Mouse (Mus musculus): Measurements from ENCODE around the gene Inhbc.

Inhbc gene

GRCm38 (mm10) chr10:127369834-127370820 is at the start of gene Inhbc:
Inhbc (minus strand) TSS chr10:127370431.
- no peak for DNase-seq

- DNase-seq: no peak
Observed at GRCm38 (mm10) chr10:127414141-127414540, 43.9 kb upstream of the Inhbc start.

GRCm38 (mm10) chr10:127413585-127413984 is 43.4 kb upstream of the Inhbc start:
- DNase-seq: no peak

- no peak for DNase-seq
Observed at GRCm38 (mm10) chr10:127412776-127413175, 42.5 kb upstream of the Inhbc start.

- no peak for DNase-seq
Observed at GRCm38 (mm10) chr10:127412101-127412500, 41.9 kb upstream of the Inhbc start.

GRCm38 (mm10) chr10:127407391-127407790 is 37.2 kb upstream of the Inhbc start:
- no peak for DNase-seq

- no peak for DNase-seq
Observed at GRCm38 (mm10) chr10:127404701-127405100, 34.5 kb upstream of the Inhbc start.

- DNase-seq: no peak
Observed at GRCm38 (mm10) chr10:127391774-127392173, 21.5 kb upstream of the Inhbc start.

- no peak for DNase-seq
Observed at GRCm38 (mm10) chr10:127381743-127382134, 11.5 kb upstream of the Inhbc start.

- peak; percentile 51 for DNase-seq
Observed at GRCm38 (mm10) chr10:127380767-127381742, 10.8 kb upstream of the Inhbc start.

GRCm38 (mm10) chr10:127380251-127380691 is 10.0 kb upstream of the Inhbc start, which contains the start of gene R3hdm2:
R3hdm2 (plus strand) TSS chr10:127380327.
- peak; percentile 91 for DNase-seq

GRCm38 (mm10) chr10:127379654-127380053 is 9.4 kb upstream of the Inhbc start:
- DNase-seq: no peak

- DNase-seq: no peak
Observed at GRCm38 (mm10) chr10:127377700-127378099, 7.5 kb upstream of the Inhbc start.

- no peak for DNase-seq
Observed at GRCm38 (mm10) chr10:127371023-127371422, 792 bp upstream of the Inhbc start.

- no peak for DNase-seq
Observed at GRCm38 (mm10) chr10:127368273-127368672, 2.0 kb downstream of the Inhbc start.

GRCm38 (mm10) chr10:127367116-127367515 is 3.1 kb downstream of the Inhbc start:
- no peak for DNase-seq

GRCm38 (mm10) chr10:127360714-127361113 is 9.5 kb downstream of the Inhbc start:
- no peak for DNase-seq

- DNase-seq: no peak
Observed at GRCm38 (mm10) chr10:127355336-127355735, 14.9 kb downstream of the Inhbc start.

- peak; percentile 75 for DNase-seq
Observed at GRCm38 (mm10) chr10:127353909-127354895, 16.0 kb downstream of the Inhbc start, which contains the start of gene Inhbe. Inhbe (minus strand) TSS chr10:127354411.

GRCm38 (mm10) chr10:127352766-127353165 is 17.5 kb downstream of the Inhbc start:
- no peak for DNase-seq

- no peak for DNase-seq
Observed at GRCm38 (mm10) chr10:127352187-127352586, 18.0 kb downstream of the Inhbc start.

- DNase-seq: no peak
Observed at GRCm38 (mm10) chr10:127351719-127352118, 18.5 kb downstream of the Inhbc start.
